Mouse (Mus musculus): ENCODE data around the gene Aip. TPM values are rescaled to one million over a fixed set of nuclear protein-coding genes. Genes with fewer than 3 reads are reported as not detected.
"Not testable (repeated sequence)": the region's sequence is repeated elsewhere in the genome, so short reads cannot be mapped to it uniquely, and the experiment has no call there.

Aip gene
- polyA plus RNA-seq, 1 experiment from 2014 or later = 110 TPM

GRCm38 (mm10) chr19:4070756-4071155 lies 54.9 kb downstream of the Aip start:
- Histone ChIP-seq H3K27ac (ENCODE audit: low read depth, low read length) (no peak overlapping the region), H3K27me3 (ENCODE audit: control insufficient read depth, insufficient read depth, low read length) (no peaks in the 10 kb centered on the region), H3K4me2 (ENCODE audit: low read depth, low read length) (no peak overlapping the region), H3K36me3 (ENCODE audit: control insufficient read depth, insufficient read depth, low read length) (no peaks in the 10 kb centered on the region), H3K9me3 (ENCODE audit: control insufficient read depth, low read length) (no peaks in the 10 kb centered on the region), H3K9ac (replicated peaks; ENCODE audit: low read depth, low read length) (no peak overlapping the region), H3K4me3 (ENCODE audit: low read depth, low read length) (no peak overlapping the region), H3K4me1 (ENCODE audit: control insufficient read depth, insufficient read depth, low read length) (no peaks in the 10 kb centered on the region)
- 82% methylated on average over 8 of the region's 8 CpGs for WGBS
- no peak for ATAC-seq (ENCODE audit: low read depth)

- H3K36me3 ChIP-seq (ENCODE audit: control insufficient read depth, insufficient read depth, low read length) = no peaks in the 10 kb centered on the region
- H3K9ac ChIP-seq (replicated peaks; ENCODE audit: low read depth, low read length) = no peak overlapping the region
- no peaks in the 10 kb centered on the region for H3K9me3 ChIP-seq (ENCODE audit: control insufficient read depth, low read length)
- H3K4me3 ChIP-seq (ENCODE audit: low read depth, low read length) = no peak overlapping the region
- H3K27me3 ChIP-seq (ENCODE audit: control insufficient read depth, insufficient read depth, low read length) = no peaks in the 10 kb centered on the region
- no peak overlapping the region for H3K27ac ChIP-seq (ENCODE audit: low read depth, low read length)
- ATAC-seq (ENCODE audit: low read depth) = no peak
- 80% methylated on average over 15 of the region's 15 CpGs for WGBS
- H3K4me2 ChIP-seq (ENCODE audit: low read depth, low read length) = no peak overlapping the region
- no peaks in the 10 kb centered on the region for H3K4me1 ChIP-seq (ENCODE audit: control insufficient read depth, insufficient read depth, low read length)
Observed at GRCm38 (mm10) chr19:4070311-4070710, 55.3 kb downstream of the Aip start.

- WGBS = 74% methylated on average over 15 of the region's 15 CpGs
- no peaks in the 10 kb centered on the region for H3K27me3 ChIP-seq (ENCODE audit: control insufficient read depth, insufficient read depth, low read length)
Observed at GRCm38 (mm10) chr19:4068717-4069410, 56.8 kb downstream of the Aip start.

GRCm38 (mm10) chr19:4068242-4068641 lies 57.4 kb downstream of the Aip start:
- H3K36me3 ChIP-seq (ENCODE audit: control insufficient read depth, insufficient read depth, low read length); H3K9me3 ChIP-seq (ENCODE audit: control insufficient read depth, low read length); H3K4me3 ChIP-seq (ENCODE audit: low read depth, low read length); ATAC-seq (ENCODE audit: low read depth); H3K4me2 ChIP-seq (ENCODE audit: low read depth, low read length); H3K9ac ChIP-seq (replicated peaks; ENCODE audit: low read depth, low read length); H3K4me1 ChIP-seq (ENCODE audit: control insufficient read depth, insufficient read depth, low read length); H3K27me3 ChIP-seq (ENCODE audit: control insufficient read depth, insufficient read depth, low read length); H3K27ac ChIP-seq (ENCODE audit: low read depth, low read length): not testable (repeated sequence)
- WGBS = 93% methylated on average over 2 of the region's 2 CpGs

More at GRCm38 (mm10) chr19:4068717-4069410, 56.8 kb downstream of the Aip start:
- no peak overlapping the region for H3K4me3 ChIP-seq (ENCODE audit: low read depth, low read length)
- H3K9me3 ChIP-seq (ENCODE audit: control insufficient read depth, low read length) = no peaks in the 10 kb centered on the region
- no peak overlapping the region; the same call in 1 of the 2 replicates for H3K9ac ChIP-seq (replicated peaks; ENCODE audit: low read depth, low read length)
- no peaks in the 10 kb centered on the region for H3K4me1 ChIP-seq (ENCODE audit: control insufficient read depth, insufficient read depth, low read length)
- no peaks in the 10 kb centered on the region for H3K36me3 ChIP-seq (ENCODE audit: control insufficient read depth, insufficient read depth, low read length)
- H3K4me2 ChIP-seq (ENCODE audit: low read depth, low read length) = no peak overlapping the region
- no peak for ATAC-seq (ENCODE audit: low read depth)
- no peak overlapping the region for H3K27ac ChIP-seq (ENCODE audit: low read depth, low read length)

GRCm38 (mm10) chr19:4066877-4067276 lies 58.8 kb downstream of the Aip start:
- ATAC-seq (ENCODE audit: low read depth) = no peak
- no peaks in the 10 kb centered on the region for H3K27me3 ChIP-seq (ENCODE audit: control insufficient read depth, insufficient read depth, low read length)

DNA sequence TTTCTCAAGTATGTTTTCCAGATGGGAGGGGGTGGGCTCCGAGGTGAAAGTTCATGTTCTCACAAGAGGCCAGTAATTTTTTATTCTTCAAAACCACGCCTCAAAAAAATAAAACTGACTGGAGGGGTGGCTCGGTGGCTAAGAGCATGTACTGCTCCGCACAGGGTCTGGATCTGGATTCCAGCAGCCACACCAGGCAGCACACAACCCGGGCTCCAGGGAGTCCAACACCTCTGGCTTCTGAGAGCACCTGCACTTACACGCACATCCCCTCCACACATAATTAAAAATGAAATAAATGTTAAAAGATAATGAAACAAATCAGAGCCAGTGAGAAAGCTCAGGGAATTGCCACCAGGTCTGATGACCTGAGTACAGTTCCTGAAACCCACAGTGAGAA lies 59.4 kb downstream of the Aip start:
- no peak overlapping the region for H3K27ac ChIP-seq (ENCODE audit: low read depth, low read length)
- H3K4me1 ChIP-seq (ENCODE audit: control insufficient read depth, insufficient read depth, low read length) = no peaks in the 10 kb centered on the region
- H3K27me3 ChIP-seq (ENCODE audit: control insufficient read depth, insufficient read depth, low read length) = no peaks in the 10 kb centered on the region
- H3K36me3 ChIP-seq (ENCODE audit: control insufficient read depth, insufficient read depth, low read length) = no peaks in the 10 kb centered on the region
- H3K9me3 ChIP-seq (ENCODE audit: control insufficient read depth, low read length) = no peaks in the 10 kb centered on the region
- no peak overlapping the region for H3K4me2 ChIP-seq (ENCODE audit: low read depth, low read length)
- no peak overlapping the region for H3K4me3 ChIP-seq (ENCODE audit: low read depth, low read length)
- no peak overlapping the region for H3K9ac ChIP-seq (replicated peaks; ENCODE audit: low read depth, low read length)
- 88% methylated on average over 6 of the region's 6 CpGs for WGBS
- no peak for ATAC-seq (ENCODE audit: low read depth)

More at GRCm38 (mm10) chr19:4066877-4067276, 58.8 kb downstream of the Aip start:
- no peaks in the 10 kb centered on the region for H3K4me1 ChIP-seq (ENCODE audit: control insufficient read depth, insufficient read depth, low read length)
- no peak overlapping the region for H3K9ac ChIP-seq (replicated peaks; ENCODE audit: low read depth, low read length)
- no peak overlapping the region for H3K27ac ChIP-seq (ENCODE audit: low read depth, low read length)
- no peak overlapping the region for H3K4me2 ChIP-seq (ENCODE audit: low read depth, low read length)
- H3K4me3 ChIP-seq (ENCODE audit: low read depth, low read length) = no peak overlapping the region
- no peaks in the 10 kb centered on the region for H3K9me3 ChIP-seq (ENCODE audit: control insufficient read depth, low read length)
- no peaks in the 10 kb centered on the region for H3K36me3 ChIP-seq (ENCODE audit: control insufficient read depth, insufficient read depth, low read length)

- not testable (repeated sequence) for H3K27me3 ChIP-seq (ENCODE audit: control insufficient read depth, insufficient read depth, low read length)
- 45% methylated on average over 2 of the region's 11 CpGs for WGBS
Observed at GRCm38 (mm10) chr19:4064501-4064900, 61.2 kb downstream of the Aip start.

More at GRCm38 (mm10) chr19:4064501-4064900, 61.2 kb downstream of the Aip start:
- H3K27ac ChIP-seq (ENCODE audit: low read depth, low read length); H3K9ac ChIP-seq (replicated peaks; ENCODE audit: low read depth, low read length); H3K9me3 ChIP-seq (ENCODE audit: control insufficient read depth, low read length); H3K4me3 ChIP-seq (ENCODE audit: low read depth, low read length); H3K4me2 ChIP-seq (ENCODE audit: low read depth, low read length); ATAC-seq (ENCODE audit: low read depth); H3K4me1 ChIP-seq (ENCODE audit: control insufficient read depth, insufficient read depth, low read length); H3K36me3 ChIP-seq (ENCODE audit: control insufficient read depth, insufficient read depth, low read length): not testable (repeated sequence)

Other genes starting within 250 kb of the Aip start
- 8.6 and 16.7 TPM in 2 replicates for gene Tcirg1, start 218.7 kb downstream of the Aip start, polyA plus RNA-seq (2014; fragmentation: Nextera tagmentation; extraction: Ambion mirVana)
- gene Ndufs8, start 213.1 kb downstream of the Aip start, polyA plus RNA-seq (2014; fragmentation: Nextera tagmentation; extraction: Ambion mirVana) = 316 and 358 TPM in 2 replicates
- gene Aldh3b1, start 196.1 kb downstream of the Aip start, polyA plus RNA-seq (2014; fragmentation: Nextera tagmentation; extraction: Ambion mirVana) = 2.1 and 3.1 TPM in 2 replicates
- 4.6 and 8.9 TPM in 2 replicates for gene Unc93b1, start 190.7 kb downstream of the Aip start, polyA plus RNA-seq (2014; fragmentation: Nextera tagmentation; extraction: Ambion mirVana)
- gene Aldh3b3, start 167.2 kb downstream of the Aip start, polyA plus RNA-seq (2014; fragmentation: Nextera tagmentation; extraction: Ambion mirVana) = not detected in 2 replicates
- 0.15 and 0.40 TPM in 2 replicates for gene Aldh3b2, start 153.5 kb downstream of the Aip start, polyA plus RNA-seq (2014; fragmentation: Nextera tagmentation; extraction: Ambion mirVana)
- 1.6 and 3.0 TPM in 2 replicates for gene Acy3, start 139.3 kb downstream of the Aip start, polyA plus RNA-seq (2014; fragmentation: Nextera tagmentation; extraction: Ambion mirVana)
- not detected in 2 replicates for gene Tbx10, start 133.1 kb downstream of the Aip start, polyA plus RNA-seq (2014; fragmentation: Nextera tagmentation; extraction: Ambion mirVana)
- 29.4 and 33.7 TPM in 2 replicates for gene Nudt8, start 125.3 kb downstream of the Aip start, polyA plus RNA-seq (2014; fragmentation: Nextera tagmentation; extraction: Ambion mirVana)
- 3.8 and 4.9 TPM in 2 replicates for gene Gm49405, start 125.2 kb downstream of the Aip start, polyA plus RNA-seq (2014; fragmentation: Nextera tagmentation; extraction: Ambion mirVana)
- gene Doc2g, start 122.5 kb downstream of the Aip start, polyA plus RNA-seq (2014; fragmentation: Nextera tagmentation; extraction: Ambion mirVana) = 6.2 and 6.5 TPM in 2 replicates
- 241 and 262 TPM in 2 replicates for gene Ndufv1, start 113.1 kb downstream of the Aip start, polyA plus RNA-seq (2014; fragmentation: Nextera tagmentation; extraction: Ambion mirVana)
- 437 and 484 TPM in 2 replicates for gene Gstp1, start 87.9 kb downstream of the Aip start, polyA plus RNA-seq (2014; fragmentation: Nextera tagmentation; extraction: Ambion mirVana)
- gene Gstp2, start 79.8 kb downstream of the Aip start, polyA plus RNA-seq (2014; fragmentation: Nextera tagmentation; extraction: Ambion mirVana) = 2.4 TPM in 1 of 2 replicates, not detected in the other
- not detected in 2 replicates for gene Gstp3, start 66.3 kb downstream of the Aip start, polyA plus RNA-seq (2014; fragmentation: Nextera tagmentation; extraction: Ambion mirVana)
- gene Cabp2, start 44.3 kb downstream of the Aip start, polyA plus RNA-seq (2014; fragmentation: Nextera tagmentation; extraction: Ambion mirVana) = not detected in 2 replicates
- gene Cdk2ap2, start 28.7 kb downstream of the Aip start, polyA plus RNA-seq (2014; fragmentation: Nextera tagmentation; extraction: Ambion mirVana) = 78.3 and 81.1 TPM in 2 replicates
- 65.1 and 76.5 TPM in 2 replicates for gene Pitpnm1, start 25.9 kb downstream of the Aip start, polyA plus RNA-seq (2014; fragmentation: Nextera tagmentation; extraction: Ambion mirVana)
- gene Gpr152, start 13.9 kb upstream of the Aip start, polyA plus RNA-seq (2014; fragmentation: Nextera tagmentation; extraction: Ambion mirVana) = not detected in 2 replicates
- 0.13 and 0.31 TPM in 2 replicates for gene Cabp4, start 18.2 kb upstream of the Aip start, polyA plus RNA-seq (2014; fragmentation: Nextera tagmentation; extraction: Ambion mirVana)
- 86.9 and 105 TPM in 2 replicates for gene Coro1b, start 22.8 kb upstream of the Aip start, polyA plus RNA-seq (2014; fragmentation: Nextera tagmentation; extraction: Ambion mirVana)
- gene Ptprcap, start 27.7 kb upstream of the Aip start, polyA plus RNA-seq (2014; fragmentation: Nextera tagmentation; extraction: Ambion mirVana) = 0.51 and 1.0 TPM in 2 replicates
- gene Rps6kb2, start 37.5 kb upstream of the Aip start, polyA plus RNA-seq (2014; fragmentation: Nextera tagmentation; extraction: Ambion mirVana) = 40.9 and 45.1 TPM in 2 replicates
- 3.0 and 6.1 TPM in 2 replicates for gene Carns1, start 49.6 kb upstream of the Aip start, polyA plus RNA-seq (2014; fragmentation: Nextera tagmentation; extraction: Ambion mirVana)
- 0.79 and 1.1 TPM in 2 replicates for gene Tbc1d10c, start 65.4 kb upstream of the Aip start, polyA plus RNA-seq (2014; fragmentation: Nextera tagmentation; extraction: Ambion mirVana)
- gene Ppp1ca, start 66.2 kb upstream of the Aip start, polyA plus RNA-seq (2014; fragmentation: Nextera tagmentation; extraction: Ambion mirVana) = 574 and 606 TPM in 2 replicates
- gene Rad9a, start 75.8 kb upstream of the Aip start, polyA plus RNA-seq (2014; fragmentation: Nextera tagmentation; extraction: Ambion mirVana) = 23.0 and 23.7 TPM in 2 replicates
- gene Clcf1, start 88.4 kb upstream of the Aip start, polyA plus RNA-seq (2014; fragmentation: Nextera tagmentation; extraction: Ambion mirVana) = 0.78 and 1.5 TPM in 2 replicates
- not detected in 2 replicates for gene AC109138.7, start 88.5 kb upstream of the Aip start, polyA plus RNA-seq (2014; fragmentation: Nextera tagmentation; extraction: Ambion mirVana)
- 21.1 and 22.6 TPM in 2 replicates for gene Pold4, start 106.0 kb upstream of the Aip start, polyA plus RNA-seq (2014; fragmentation: Nextera tagmentation; extraction: Ambion mirVana)
- 12.2 and 14.0 TPM in 2 replicates for gene Ssh3, start 143.3 kb upstream of the Aip start, polyA plus RNA-seq (2014; fragmentation: Nextera tagmentation; extraction: Ambion mirVana)
- 50.7 and 62.9 TPM in 2 replicates for gene Ankrd13d, start 157.3 kb upstream of the Aip start, polyA plus RNA-seq (2014; fragmentation: Nextera tagmentation; extraction: Ambion mirVana)
- gene Grk2, start 180.4 kb upstream of the Aip start, polyA plus RNA-seq (2014; fragmentation: Nextera tagmentation; extraction: Ambion mirVana) = 33.0 and 34.3 TPM in 2 replicates

Measured in neural tube, embryonic 14.5 days (tissue).